ENCODE assay signal across 8 mouse cellular contexts in genomic region chr15:79883352-79883822, GRCm38 (mm10). TPM values are rescaled to one million over a fixed set of nuclear protein-coding genes. Genes with fewer than 3 reads are reported as not detected.
A peak's percentile ranks its signal among the peaks of the same experiment; 100 is the strongest.
DNase-seq lines count a peak whose midpoint lies in the region; ATAC-seq lines count a peak whose summit lies in the region.

No protein-coding gene starts in this region.

- DNase-seq in T-cell, adult 2 months (ENCODE audit: low spot score), result peak; percentile 92
- peak; percentile 98 for DNase-seq in cerebellum, postnatal 25 days
- DNase-seq in frontal cortex, postnatal 25 days (ENCODE audit: low spot score in 2 of 2), result peak; percentile 94 to 95
- DNase-seq in hindbrain, embryonic 14.5 days (ENCODE audit: low spot score), result peak; percentile 97
- DNase-seq in layer of hippocampus, postnatal 36 days, result peak; percentile 94
- peak; percentile 94 for DNase-seq in lung, postnatal 25 days (ENCODE audit: low spot score)
- peak; percentile 70 for DNase-seq in retina, adult 2 months (ENCODE audit: low read depth, low spot score)
- DNase-seq in thymus, postnatal 25 days, result peak; percentile 95

- H3K27me3 ChIP-seq in hindbrain, embryonic 14.5 days (ENCODE audit: control insufficient read depth, insufficient read depth, low read length), result no peaks in the 10 kb centered on the region

- ATAC-seq in hindbrain, embryonic 14.5 days (ENCODE audit: low FRiP score), result peak; percentile 87

- no peaks in the 10 kb centered on the region for H3K9me3 ChIP-seq in hindbrain, embryonic 14.5 days (ENCODE audit: control insufficient read depth, low read length)

- no peaks in the 10 kb centered on the region; the same call in 1 of the 2 replicates for H3K4me1 ChIP-seq in hindbrain, embryonic 14.5 days (replicated peaks; ENCODE audit: control insufficient read depth, insufficient read depth, low read length)

- peak overlapping the region; percentile 34 for H3K4me3 ChIP-seq in hindbrain, embryonic 14.5 days (replicated peaks; ENCODE audit: low read length)

- H3K36me3 ChIP-seq in hindbrain, embryonic 14.5 days (replicated peaks; ENCODE audit: control insufficient read depth, insufficient read depth), result no peaks in the 10 kb centered on the region

- peak overlapping the region; percentile 71 for H3K9ac ChIP-seq in hindbrain, embryonic 14.5 days

- peak overlapping the region; percentile 96 for H3K27ac ChIP-seq in hindbrain, embryonic 14.5 days

- WGBS in hindbrain, embryonic 14.5 days, result under 1% methylated on average over 30 of the region's 30 CpGs

- H3K4me2 ChIP-seq in hindbrain, embryonic 14.5 days (replicated peaks), result peak overlapping the region; percentile 82

RNA-seq across cellular contexts. Expression of gene Apobec3, which starts 8.1 kb away (rescaled TPM):
- 4.9 and 5.1 TPM in 2 replicates for polyA plus RNA-seq in hindbrain, embryonic 14.5 days (2014; fragmentation: Nextera tagmentation; extraction: Ambion mirVana)
- 1 to 10 TPM; 3.9 to 6.7 TPM for total RNA-seq in layer of hippocampus, postnatal 36 days (2021)

RNA-seq across cellular contexts. Expression of gene Cbx6, which starts 48.9 kb away (rescaled TPM):
- 36.9 and 39.8 TPM in 2 replicates for polyA plus RNA-seq in hindbrain, embryonic 14.5 days (2014; fragmentation: Nextera tagmentation; extraction: Ambion mirVana)
- total RNA-seq in layer of hippocampus, postnatal 36 days (2021), result 100 to 1,000 TPM; 335 to 366 TPM

RNA-seq across cellular contexts. Expression of gene Npcd, which starts 49.4 kb away (rescaled TPM):
- 1.4 and 5.5 TPM in 2 replicates for polyA plus RNA-seq in hindbrain, embryonic 14.5 days (2014; fragmentation: Nextera tagmentation; extraction: Ambion mirVana)
- 10 to 100 TPM in 1 of 2 experiments, 1 to 10 TPM in 1; 5.8 to 10.8 TPM for total RNA-seq in layer of hippocampus, postnatal 36 days (2021)

Comparison
In these comparisons a context has a peak if more than half of its experiments do, and no peak if none do; other contexts are left out.
1. Peak in every context shown above with its lines: DNase-seq, ATAC-seq, H3K4me3 ChIP-seq and H3K27ac ChIP-seq.